Mouse (Mus musculus) embryo, embryonic 11 days (tissue): Measurements from ENCODE around the gene Zbtb3.
"Not testable (repeated sequence)": the region's sequence is repeated elsewhere in the genome, so short reads cannot be mapped to it uniquely, and the experiment has no call there.

Experiments
- DNase-seq: peaks from one replicate; pipeline ENCODE4 v3.0.0-alpha.2; 2015

The Zbtb3 gene

DNA sequence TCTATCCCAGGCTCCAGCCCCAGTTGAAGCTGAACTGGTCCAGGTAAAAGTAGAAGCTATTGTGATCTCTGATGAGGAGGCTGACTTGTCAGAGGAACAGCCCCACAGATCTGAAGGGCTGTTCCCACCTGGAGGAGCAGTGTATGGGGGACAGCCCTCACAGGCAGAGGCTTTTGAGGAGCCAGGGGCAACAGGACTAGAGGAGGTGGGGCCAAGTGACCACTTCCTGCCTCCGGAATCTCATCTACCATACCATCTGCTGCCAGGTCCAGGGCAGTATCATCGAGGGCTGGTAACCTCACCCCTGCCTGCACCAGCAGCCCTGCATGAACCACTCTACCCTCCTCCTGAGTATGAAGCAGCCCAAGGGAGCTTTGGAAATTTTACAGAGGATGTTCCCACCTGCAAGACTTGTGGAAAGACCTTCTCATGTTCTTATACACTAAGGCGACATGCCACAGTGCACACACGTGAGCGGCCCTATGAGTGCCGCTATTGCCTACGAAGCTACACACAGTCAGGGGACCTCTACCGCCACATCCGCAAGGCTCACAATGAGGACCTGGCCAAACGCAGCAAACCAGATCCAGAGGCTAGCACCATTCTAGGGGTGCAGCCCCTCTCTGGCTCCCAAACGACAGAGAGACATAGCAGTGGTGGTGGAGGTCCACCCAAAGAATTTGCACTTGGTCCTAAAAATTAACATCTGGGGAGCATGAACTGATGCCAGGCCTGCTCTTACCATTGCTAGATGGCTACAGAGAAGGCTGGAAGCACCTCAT is 1.7 kb downstream of the Zbtb3 start:
- no peak for DNase-seq

DNA sequence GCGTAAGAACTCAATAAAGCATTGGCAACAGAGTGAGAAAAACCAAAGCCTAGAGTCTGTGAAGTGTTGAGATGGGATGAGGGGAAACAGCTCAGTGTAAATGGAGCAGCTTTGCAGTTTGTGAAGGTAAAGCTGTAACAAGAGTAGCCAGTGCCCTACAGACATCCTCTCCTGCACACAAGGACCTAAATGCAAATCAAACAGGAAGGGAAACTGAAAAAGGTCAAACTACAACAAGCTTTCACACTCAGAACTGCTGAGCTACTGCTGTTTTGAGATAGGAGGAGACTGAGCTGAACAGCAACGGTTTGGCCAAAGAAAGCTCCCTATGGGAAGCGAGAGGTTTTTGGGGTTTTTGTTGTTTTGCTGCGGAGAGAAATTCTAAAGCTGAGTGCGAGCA is 4.5 kb downstream of the Zbtb3 start:
- no peak for DNase-seq

DNA sequence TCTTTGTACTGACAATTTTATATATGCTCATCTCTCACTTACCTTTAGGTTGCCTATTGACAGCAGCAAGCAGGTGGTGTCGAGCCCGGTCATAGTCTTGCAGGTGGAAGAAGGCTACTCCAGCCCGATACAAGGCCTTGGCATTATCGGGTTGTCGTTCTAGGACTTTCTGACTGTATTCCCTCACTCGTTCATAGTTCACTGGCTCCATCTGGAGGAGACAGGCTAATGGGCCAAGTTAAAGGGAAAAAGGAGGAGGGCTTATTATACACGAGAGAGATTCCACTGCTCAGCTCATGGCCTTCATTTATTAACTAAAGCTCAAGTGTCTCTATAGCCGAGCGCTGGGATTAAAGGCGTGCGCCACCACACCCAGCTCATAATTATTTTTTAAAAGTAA is 13.5 kb downstream of the Zbtb3 start:
- no peak for DNase-seq

DNA sequence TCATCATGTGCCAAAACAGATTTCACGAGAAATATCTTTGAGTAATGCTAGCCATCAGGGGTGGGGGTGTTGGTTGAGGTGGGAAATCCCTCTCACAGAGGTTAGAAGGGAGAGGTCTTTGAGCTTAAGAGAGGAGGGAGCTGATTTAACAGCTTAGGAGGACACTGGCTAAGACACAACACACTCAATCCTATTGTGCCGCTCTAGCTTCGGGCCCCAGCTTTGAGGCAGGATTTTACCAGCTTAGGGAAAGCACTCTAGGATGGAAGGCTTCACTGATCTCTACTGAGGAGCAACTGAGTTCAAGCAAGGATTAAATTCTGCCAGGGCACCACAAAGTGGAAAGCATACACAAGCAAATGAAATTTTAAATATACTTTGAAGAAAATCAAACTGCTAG is 14.6 kb downstream of the Zbtb3 start:
- no peak for DNase-seq

DNA sequence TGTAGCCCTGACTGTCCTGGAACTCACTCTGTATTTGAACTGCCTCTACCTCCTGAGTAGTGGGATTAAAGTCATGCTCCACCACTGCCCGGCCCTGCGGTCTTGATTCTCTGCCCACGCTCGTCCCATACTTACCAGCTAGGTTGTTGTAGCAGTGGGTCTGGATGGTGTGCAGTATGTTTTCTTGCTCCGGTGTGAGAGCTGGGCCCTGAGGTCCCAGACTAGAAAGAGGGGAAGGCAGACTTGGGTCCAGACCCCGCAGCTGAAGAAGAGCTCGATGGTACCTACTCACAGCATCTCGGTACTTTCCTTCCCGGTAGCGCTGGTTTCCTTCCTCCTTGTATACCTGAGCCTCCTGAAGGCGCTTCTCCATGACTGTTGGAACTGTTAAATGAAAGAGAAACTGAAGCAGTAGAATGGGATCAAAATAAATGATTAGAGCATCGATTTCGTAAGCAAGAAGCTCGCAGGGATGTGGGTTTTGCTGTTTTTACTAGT is 16.0 kb downstream of the Zbtb3 start:
- DNase-seq, result no peak

DNA sequence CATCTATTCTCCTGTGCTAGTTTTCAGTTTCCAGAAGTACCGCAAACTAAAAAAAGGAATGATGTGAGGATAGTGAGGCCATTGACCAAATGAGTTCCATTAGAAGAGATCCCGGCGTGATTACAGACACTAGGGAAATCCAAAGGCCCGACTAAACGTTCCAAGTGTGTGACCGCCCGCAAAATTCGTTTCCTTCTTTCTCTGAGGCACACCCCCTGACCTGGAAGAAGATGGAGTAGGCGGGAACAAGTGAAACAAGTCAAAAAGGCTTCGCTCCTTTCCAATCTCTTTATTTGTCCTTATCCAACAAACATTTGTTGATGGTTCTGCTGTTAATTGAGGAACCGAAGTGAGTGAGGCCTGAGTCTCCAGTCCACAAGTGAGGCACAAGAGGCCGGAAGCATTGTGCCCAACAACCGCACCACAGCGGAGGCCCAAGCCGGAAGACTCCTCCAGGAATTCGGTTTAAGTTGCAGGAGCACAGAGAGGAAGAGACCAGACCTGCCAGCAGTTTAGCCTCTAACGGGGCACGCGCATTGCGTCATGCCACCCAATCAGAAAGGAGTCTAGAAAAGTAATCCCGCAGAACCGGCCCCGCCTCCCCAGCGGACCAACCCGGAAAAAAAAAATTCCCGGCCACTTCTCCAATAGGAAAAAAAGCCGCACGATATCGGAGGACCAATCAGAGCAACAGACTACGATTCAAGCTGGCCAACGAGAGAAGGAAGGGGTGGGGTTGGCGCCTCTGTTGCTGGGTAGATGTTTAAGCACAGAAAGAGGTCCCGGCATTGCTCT is 16.6 kb downstream of the Zbtb3 start, which contains the start of gene Ttc9c:
Gene Ttc9c (minus strand): TSS at position 533 of the 795 bp plus-strand sequence.
- DNase-seq, result peak; percentile 99

DNA sequence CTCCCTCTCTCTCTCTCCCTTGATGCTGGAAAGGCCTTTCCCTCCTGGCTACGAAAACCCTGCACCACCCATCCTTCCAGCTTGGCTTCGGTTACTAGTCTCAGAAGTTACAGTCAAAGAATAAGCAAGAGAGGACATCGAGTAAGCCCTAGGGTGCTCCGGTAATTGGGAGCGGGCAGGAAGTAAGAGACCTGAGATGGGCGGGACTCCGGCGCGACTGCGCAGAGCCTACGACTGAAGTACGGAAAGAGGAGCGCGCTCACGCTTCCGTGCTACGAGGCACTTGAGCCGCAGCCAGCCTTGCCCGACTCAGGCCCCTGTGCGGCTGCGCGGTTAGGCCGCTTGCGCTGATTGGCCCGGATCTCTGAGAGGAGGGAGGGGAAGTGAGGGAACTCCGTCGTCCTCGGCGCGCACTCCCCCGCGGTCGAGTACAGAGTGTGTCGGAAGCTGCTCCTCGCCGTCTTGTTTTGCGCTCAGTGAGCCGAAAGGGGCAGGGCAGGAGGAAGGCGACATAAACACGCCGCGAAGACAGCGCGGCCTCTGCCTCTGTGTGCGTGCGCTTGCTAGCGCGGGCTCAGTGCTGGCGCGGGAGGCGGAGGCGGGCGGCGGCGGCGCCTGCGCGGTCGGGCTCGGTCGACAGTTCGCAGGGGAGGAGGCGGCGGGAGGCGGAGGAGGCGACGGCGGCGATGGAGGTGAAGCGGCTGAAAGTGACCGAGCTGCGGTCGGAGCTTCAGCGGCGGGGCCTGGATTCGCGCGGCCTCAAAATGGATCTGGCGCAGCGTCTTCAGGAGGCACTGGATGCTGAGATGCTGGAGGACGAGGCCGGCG is 17.5 kb downstream of the Zbtb3 start, which contains the start of gene Hnrnpul2:
Gene Hnrnpul2 (plus strand): TSS at position 415 of the 828 bp plus-strand sequence.
- DNase-seq, result peak; percentile 99

DNA sequence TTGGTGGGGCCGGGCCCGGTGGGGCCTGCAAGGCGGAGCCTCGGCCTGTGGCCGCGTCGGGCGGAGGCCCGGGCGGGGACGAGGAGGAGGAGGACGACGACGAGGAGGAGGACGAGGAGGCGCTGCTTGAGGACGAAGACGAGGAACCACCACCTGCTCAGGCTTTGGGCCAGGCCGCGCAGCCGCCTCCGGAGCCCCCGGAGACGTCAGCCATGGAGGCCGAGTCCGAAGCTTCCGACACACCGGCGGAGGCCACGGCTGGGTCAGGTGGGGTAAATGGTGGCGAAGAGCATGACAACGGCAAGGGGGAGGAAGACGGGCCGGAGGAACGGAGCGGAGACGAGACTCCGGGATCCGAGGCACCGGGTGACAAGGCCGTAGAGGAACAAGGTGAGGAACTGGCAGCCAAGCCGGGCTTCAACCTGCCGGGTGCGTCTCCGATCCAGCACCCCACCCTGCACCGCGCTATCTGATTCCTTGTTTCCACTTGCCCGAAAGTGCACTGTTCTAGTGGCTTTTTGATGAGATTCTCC is 18.1 kb downstream of the Zbtb3 start:
- no peak for DNase-seq

DNA sequence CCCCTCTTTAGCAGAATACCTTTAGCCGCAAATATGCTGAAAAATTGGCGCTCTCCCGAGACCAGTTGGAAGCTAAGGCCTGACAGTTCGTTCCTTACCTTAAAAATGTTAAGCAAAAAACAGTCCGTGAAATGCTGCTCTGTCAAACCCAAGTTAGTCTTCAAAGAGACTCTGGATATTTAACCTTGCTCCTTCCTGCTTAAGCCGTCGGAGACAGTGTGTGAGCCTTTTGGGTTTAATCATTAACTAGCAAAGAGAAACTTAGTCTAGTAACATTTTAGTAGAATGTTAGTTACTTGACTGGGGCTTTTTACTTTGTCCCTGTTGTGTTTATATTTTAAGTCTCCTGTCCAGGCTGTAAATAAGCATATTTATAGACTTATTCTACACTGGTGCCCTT is 18.8 kb downstream of the Zbtb3 start:
- DNase-seq, result no peak

DNA sequence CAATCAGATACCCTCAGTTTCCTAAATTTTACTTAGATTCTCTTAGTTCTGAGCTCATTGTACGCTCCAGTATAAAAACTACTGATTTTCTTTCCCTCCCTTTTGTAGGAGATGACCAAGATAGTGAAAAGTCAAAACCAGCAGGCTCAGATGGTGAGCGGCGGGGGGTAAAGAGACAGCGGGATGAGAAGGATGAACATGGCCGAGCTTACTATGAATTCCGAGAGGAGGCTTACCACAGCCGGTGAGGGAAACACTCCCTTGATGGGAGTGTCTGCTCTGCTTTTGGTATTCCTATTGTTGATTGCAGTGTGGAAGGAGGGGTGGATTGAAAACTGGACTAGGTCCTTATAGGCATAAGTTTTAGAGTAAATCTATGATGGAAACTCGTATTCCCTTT is 20.3 kb downstream of the Zbtb3 start:
- DNase-seq, result no peak

DNA sequence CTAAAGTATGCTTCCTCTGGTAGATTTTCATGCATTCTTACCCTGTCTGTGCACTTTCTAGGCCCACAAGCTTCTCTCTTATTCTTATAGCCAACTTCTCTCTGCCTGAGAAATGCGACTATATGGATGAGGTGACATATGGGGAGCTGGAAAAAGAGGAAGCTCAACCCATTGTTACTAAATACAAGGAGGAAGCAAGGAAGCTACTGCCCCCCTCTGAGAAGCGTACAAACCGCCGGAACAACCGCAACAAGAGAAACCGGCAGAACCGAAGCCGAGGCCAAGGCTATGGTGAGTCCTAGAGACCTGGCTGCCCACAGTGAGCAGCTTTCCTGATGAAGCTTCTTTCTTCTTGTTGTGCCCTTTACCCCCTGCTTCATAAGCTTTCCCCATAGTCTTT is 27.3 kb downstream of the Zbtb3 start, which contains the start of gene AC129217.1:
Gene AC129217.1 (plus strand): TSS at position 114 of the 400 bp plus-strand sequence.
- DNase-seq, result no peak

DNA sequence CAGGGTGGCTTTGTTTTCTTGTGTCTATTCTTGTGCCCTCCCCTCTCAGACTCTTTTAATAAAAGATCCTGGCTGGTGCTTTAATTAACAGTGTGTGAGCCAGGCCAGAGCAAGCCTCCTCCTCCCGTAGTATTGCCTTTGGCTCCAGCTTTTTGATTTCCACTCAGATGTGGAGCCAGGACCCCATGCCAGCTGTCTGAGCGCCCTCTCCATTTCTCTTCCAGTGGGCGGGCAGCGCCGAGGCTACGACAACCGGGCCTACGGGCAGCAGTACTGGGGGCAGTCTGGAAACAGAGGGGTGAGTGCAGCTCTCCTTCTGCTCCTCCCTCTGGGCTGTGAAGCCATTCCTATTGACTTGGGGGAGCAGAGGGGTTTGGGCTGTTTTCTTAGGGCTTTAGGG is 28.3 kb downstream of the Zbtb3 start:
- no peak for DNase-seq

DNA sequence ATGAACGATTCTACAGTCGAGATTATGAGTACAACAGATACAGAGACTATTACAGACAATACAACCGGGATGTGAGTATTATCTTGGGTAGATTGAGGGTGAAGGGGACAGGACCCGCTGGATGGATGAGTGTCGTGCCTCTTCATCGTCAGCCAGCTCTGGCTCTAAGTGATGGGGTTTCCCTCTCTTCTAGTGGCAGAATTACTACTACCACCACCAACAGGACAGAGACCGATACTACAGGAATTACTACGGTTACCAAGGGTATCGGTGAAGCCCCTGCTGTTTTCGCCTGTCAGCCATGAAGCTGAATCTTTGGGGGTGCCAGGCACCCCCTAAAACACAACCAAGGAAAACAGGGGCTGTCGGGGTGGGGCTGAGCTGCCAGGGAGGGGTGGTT is 28.9 kb downstream of the Zbtb3 start:
- DNase-seq, result no peak

DNA sequence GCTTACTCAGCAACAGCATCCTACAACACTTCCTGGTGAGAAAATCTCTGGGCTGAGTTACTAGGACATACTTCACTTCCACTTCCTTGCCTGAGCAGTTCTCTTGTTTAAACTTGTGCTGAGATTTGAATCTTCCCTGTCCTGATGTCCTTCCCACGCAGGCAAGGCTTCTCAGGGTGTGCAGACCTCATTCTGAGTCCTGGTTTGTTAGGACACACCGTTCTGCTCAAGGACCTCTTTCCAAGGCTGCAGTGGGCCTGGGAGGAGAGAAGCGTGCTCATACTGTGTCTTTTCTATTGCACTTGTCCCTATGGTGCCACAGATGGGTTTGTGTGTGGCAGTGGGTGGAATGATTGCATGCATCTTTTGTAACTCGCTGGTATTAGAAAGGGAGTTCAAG is 30.6 kb downstream of the Zbtb3 start:
- DNase-seq, result no peak

DNA sequence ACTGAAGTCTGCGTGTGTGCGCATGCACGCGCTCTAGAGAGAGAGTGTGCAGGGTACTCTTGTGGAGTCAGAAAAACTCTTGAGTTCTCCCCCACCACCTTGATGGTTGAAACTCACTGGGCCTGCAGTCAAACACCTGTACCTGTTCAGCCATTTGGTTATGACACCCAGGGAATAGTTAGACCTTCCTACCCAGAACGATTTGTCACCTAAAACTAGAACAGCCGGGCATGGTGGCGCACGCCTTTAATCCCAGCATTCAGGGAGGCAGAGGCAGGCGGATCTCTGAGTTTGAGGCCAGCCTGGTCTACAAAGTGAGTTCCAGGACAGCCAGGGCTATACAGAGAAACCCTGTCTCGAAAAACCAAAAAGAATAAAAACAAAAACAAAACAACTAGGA is 34.0 kb downstream of the Zbtb3 start:
- not testable (repeated sequence) for DNase-seq

DNA sequence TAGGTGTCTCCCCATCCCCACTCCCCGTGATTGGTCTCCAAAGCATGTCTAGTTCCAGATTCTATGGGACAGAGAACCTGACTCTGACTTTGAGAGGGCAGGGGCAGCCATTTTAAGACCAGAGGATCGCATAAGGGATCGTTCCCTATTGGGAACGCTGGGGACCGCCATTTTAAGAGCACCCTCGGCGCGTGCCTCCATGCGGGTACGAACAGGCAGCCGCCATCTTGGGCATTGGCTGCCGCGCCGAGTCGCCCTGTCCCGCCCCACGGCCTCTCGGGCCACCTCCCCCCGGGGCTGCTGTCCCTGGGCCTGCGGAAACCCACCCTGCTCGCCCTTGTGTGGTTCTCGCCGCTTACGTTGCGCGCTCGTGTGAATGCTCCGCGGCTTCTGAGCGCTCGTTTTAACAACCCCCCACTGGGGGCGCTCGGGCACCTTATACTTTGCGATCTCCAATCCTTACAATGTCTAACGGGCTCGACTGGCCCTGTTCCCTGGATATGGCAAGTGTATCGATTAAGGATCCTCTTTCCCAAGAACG is 35.0 kb downstream of the Zbtb3 start, which contains the start of gene Bscl2:
Gene Bscl2 (plus strand): TSS at position 217 of the 541 bp plus-strand sequence.
- peak; percentile 92 for DNase-seq

DNA sequence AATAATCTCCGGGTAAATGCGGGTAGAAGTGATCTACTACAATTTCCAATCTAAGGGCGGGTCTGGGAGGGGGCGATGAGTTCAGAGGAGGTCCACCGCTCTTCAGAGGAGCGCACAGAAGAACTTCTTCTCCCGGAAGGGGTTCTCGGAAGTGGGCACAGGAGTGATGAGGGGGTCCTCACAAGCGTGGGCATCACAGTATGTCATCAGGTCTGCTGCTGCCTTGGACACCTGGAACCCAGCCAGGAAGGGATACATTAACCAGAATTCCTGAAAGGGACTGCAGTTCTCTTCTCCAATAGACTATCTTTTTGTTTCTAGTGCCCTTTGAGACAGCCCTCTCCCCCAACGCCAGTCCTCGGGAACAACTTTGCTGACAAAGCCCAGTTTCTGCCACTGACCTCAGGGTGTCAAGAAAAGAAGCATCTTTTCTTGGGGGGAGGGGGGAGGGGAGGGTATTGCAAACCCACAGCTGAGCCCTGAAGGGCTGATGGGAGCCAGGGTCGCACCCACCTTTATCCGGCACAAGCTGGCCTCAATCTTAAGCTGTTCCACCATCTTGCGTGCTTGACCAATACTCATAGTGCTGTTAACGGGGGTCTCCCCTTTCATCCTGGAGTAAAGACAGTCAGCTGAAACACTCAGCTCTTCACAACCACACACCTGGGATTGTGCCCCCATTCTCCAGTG is 35.8 kb downstream of the Zbtb3 start:
- DNase-seq, result peak; percentile 39

DNA sequence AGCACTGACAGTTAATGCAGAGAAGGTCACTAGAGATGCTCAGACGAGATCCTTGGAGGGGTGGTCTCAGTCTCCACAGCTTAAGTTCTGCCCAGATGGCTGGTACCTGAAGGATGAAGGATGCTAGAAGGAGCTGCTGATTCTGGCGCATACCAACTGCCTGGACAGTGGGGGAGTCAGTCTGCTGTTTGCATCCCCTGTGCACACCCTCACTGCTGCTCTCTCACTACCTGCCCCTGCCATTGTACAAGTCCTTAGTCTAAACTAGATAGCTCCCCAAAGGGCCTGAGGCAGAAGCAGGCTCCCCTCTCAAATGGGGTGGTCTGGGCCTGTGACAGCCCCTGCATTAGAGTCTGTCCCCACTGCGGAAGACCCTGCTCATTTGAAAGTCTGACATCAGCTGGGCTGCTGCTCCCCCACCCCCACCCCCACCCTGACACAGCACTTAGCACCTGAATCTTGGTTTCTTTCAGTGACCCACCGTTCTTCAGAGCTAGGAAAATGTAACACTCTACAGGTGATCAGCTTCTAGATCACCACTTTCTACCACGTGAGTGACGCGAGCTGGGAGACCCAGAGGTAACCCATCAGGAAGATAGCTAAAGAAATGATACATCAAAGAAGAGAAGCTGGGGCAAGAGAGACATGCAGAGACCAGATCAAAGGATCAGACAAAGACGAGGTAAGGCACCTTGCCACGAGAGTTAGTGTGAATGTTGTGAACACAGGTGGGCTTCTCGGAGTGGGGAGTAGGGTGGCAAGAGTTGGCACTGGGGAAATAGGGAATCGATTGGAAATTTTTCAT is 37.0 kb downstream of the Zbtb3 start, which contains the start of gene Gng3:
Gene Gng3 (minus strand): TSS at position 92 of the 805 bp plus-strand sequence.
- DNase-seq, result peak; percentile 57

DNA sequence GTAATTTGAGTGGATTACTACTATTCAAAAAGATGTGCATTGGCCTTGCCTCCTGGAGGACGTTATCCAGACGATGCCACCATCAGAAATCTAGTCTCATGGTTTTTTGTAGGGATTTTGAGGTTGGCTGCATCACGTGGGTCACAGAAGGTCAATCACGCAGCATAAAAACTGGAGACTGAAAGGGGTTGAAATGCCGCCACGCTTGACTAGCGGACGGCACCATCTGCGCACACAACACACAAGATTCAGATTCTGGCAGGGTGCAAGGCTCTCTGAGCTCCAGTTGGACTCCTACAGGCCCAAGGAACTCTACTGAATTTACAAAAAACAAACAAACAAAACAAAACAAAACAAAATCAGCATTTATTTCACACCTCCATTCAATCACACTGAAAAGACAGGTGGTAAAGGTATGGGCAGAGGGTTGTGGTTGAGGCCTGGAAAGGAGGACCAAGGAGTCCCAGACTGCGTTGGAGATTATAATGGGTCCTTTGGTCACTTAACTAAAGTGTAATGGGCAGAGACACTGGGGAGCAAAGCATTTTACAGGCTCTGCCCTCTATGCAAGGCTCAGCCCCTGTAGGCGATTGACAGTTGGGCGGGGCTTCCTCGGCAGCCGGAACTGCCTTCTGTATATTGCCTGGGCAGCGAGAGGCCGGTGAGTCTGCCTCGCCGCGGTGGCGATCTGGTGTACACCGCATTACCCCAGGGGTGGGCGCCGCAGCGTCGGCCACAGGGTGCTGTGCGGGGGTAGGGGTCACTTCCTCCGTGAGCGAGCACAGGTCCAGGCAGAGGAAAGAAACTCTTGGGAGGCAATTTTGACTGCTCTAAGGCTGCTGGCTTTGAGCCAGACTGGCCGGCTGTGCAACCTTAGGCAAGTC is 37.8 kb downstream of the Zbtb3 start:
- peak; percentile 84 for DNase-seq

DNA sequence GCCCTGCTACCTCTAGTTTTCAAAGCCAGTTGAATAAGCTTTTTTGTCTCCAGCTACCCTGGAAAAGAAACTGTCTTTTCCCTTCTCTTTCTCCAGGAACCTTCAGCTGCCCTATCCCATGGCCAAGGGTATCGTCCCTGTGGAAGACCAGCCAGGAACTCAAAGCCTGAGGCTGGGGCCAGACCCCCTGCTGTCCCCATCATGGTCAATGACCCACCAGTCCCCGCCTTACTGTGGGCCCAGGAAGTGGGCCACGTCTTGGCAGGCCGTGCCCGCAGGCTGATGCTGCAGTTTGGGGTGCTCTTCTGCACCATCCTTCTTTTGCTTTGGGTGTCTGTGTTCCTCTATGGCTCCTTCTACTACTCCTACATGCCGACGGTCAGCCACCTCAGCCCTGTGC is 38.7 kb downstream of the Zbtb3 start:
- DNase-seq, result no peak
